Mouse (Mus musculus) adrenal gland (tissue): ENCODE measurements around the gene Trip6.

Experiments
- intact Hi-C: fragments of 180-260 bp; cut with DNase I; formaldehyde crosslinking; loops from one replicate; pipeline ENCODE4 v1.15.1; 2025

Trip6 gene

DNA sequence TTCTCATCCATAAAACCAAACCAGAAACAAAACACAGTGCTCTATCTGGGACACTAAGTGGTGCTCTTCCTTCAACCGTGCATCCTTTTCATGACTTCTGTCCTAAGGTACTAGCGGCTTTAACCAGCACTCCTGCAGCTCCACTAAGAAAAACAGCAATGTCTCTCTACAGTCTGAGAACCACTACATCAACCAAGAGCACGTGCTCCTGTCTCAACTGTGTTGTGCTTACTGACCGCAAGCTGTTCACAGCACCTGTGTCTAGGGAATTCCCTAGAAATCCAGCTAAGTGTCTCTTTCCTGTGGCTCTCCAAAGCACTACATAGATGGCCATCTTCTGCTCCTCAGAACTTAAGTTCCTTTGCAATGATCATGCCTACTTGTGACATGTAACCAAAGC is 9.4 kb downstream of the Trip6 start:
- intact Hi-C loops: no loop called here

DNA sequence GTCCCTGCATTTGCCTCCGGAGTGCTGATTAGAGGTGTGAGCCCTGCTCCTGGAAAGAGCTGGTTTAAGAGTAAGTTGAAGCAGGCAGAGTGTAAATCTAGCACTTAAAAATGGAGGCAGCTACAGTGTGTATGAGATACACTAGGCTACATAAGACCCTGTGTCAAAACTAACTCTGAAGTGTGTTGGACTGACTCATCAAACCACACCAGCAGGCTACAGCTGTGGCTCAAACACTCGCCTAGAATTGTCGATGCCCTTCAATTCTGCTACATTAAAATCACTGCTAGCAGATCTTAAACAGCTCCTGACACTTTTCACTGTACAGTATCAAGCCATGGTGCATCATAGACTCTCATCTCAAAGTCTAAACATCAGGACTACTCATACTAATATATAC is 10.0 kb downstream of the Trip6 start:
- intact Hi-C loops: no loop called here

DNA sequence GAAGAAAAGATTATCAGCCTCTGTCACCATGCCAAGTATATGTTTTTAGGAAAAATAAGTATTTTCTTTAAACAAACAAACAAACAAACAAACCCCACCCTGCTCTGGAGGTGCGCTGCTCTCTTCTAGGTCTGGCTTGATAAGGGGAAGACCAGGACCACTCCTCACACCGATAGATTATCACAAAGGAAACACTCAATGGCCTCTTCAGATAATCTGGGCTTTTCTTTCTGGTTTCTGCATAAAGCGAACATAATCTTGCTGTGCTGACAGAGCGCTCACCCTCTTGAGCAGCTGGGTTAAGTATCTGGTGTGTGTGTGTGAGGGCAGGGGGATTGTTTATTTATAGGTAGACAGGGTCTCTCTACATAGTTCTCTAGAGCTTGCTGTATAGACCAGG is 10.6 kb downstream of the Trip6 start:
- intact Hi-C loops: no loop called here

DNA sequence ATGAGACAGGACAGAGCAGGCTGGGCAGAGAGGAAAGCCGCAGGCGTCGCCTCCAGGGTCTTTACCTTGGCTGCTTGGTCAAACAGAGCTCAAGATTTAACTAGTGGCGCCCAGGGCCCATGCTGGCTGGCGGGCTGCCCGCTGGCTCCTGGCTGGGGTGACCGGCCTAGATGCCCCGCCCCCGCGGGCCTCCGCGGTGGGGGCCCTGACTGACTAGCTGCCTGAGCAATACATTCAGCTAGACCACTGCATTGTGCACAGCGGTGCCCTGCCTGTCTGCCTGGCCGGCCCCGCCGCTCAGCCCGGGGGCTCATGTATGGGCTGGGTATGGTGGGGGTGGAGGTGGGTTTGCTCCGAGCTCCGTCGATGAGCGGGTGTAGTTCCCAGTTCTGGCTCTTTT is 13.0 kb downstream of the Trip6 start:
- intact Hi-C loops: no loop called here

DNA sequence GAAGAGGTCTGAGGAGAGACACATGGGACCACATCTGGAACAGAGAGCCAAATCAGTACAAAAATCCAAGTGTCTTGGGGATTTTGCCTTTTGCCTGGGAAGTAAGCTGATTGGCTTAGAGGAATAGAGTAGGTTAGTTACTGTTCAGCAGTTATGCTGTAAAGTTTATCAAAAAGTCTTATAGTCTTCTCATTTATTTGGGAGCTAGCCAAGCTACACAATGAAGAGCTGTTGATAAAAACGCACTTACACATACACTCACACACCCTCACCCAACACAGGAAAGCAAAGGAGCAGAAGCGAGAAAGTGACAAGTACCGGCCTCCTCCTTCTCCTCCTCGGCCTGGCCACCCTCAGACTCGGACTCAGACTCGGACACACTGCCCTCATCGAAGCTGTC is 15.0 kb downstream of the Trip6 start:
- intact Hi-C loops: no loop called here

DNA sequence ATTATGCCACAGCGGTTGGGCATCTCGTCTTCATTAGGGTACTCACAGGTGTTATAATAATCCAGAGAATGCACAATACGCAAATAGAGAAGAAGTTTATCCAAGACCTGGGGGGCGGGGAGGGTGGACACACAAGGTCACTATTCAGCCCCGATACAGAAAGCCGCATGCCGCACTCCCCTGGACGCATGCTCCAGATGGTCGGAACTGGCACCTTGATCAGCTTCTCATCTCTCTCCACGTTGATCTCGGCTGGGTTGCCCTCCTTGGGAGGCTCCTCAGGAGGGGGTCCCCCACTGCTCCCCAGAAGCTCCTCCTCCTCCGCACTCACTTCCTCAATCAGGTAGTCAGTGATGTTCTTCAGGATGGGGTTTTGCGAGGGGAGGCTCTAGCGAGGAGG is 17.1 kb downstream of the Trip6 start:
- intact Hi-C loops: no loop called here

DNA sequence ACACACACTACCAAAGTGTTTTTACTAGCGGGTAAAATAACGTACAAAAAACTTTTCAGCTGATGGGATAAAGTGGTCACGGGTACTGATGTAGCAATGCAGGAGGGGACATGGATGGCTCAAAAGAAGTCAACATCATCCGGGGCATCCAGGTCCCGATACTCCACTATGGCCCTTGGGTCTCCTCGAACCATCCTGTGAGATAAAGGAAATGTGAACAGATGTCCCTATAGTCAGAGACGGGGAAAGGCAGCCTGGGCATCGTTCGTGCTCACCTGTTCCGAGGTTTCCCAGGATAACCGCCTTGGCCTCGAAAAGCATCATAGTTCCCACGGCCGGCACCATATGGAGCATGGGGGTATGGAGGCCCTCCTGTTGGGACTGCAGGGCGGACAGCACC is 18.5 kb downstream of the Trip6 start:
- intact Hi-C loops: no loop called here

DNA sequence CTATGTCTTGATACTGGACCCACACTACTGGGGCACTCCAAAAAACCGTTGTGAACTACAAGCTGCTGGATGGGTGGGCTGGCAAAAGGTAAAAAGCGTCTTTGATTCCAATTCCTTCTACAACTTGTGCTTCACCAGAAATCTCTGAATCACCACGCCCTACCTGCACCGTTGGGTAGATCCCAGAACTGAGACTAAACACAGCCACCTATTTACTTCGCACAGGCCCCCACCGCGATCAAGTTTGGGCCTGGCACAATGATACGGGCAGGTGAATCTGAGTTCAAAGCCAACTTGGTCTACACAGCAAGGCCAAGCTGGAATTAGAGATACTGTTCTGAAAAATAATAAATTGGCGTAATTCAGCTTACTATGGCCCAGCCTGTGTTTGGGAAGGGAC is 18.9 kb downstream of the Trip6 start:
- intact Hi-C loops: no loop called here

DNA sequence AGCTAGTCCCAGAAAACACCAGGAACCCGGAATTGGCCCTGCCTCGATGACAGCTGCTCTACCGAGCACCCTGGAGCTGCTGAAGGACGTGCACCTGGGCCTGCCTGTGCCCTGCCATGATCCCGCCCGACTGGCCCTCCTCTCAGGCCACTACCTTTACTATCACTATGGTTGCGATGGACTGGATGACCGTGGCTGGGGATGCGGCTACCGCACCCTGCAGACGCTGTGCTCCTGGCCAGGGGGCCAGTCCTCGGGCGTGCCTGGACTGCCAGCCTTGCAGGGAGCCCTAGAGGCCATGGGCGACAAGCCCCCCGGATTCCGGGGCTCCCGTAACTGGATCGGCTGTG is 19.5 kb downstream of the Trip6 start:
- intact Hi-C loops: loop anchor here (5.0 kb wide), 1 partner anchor 83 kb away; no protein-coding TSS in a partner anchor

DNA sequence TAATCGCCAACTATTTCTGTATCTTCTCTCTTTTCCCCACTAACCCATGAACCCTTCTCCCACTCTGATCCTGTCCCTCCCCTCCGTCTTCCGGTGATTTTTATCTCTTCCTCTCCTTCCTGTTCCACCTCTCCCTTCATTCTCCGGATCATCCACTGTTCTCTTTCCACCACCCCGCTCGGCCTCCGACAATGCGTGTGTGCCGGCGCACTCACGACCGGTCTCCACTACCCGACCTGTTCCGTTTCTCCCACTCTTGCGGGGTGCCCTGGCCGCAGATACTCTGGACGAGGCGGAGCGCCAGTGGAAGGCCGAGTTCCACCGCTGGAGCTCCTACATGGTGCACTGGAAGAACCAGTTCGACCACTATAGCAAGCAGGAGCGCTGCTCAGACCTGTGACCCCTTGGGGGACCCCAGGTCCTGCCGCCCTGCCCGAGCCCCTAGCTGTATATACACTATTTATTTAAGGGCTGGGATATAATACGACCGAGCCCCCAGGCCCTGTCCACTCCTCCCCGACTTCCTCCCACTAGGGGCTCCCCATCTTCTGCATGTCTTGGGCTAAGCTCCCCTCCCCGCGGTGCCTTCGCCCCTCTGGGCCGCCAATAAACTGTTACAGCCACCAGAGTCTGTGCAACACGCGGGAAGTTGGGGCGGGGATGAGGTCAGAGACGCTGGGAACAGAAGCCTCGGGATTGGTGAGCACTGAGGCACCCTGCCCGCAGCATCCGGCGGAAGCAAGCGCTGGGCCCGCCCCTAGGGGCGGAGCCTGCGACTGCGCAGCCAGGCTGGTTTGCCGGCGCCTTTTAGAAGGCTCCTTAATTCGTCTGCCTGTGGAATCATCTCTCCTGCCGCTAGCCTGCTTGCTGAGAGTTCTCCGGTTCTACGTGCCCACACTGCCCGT is 20.1 kb downstream of the Trip6 start, which contains the start of gene Ufsp1:
Ufsp1 (plus strand) TSS at position 791 of the 905 bp plus-strand sequence.
- intact Hi-C loops: loop anchor here (5.0 kb wide), 1 partner anchor 83 kb away; no protein-coding TSS in a partner anchor

DNA sequence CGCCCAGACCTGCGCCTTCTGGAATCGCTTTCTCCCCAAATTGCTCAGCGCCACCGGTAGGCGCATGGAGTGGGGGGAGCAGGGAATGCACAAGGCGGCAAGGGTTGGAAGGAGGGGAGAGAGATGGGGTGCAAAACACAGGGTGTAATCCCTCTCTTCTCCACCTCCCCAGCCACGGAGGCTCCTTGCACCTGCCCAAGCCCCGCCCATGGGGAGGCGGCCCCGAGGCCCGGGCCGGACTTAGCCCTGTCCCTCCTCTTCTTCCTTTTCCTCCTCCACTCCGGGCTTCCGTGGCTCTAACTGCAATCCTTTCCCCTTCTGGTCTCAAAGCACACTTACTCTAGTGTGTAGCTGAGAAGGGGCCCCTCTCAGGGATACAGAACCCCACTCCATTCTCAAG is 20.9 kb downstream of the Trip6 start:
- intact Hi-C loops: loop anchor here (5.0 kb wide), 1 partner anchor 84 kb away; no protein-coding TSS in a partner anchor

DNA sequence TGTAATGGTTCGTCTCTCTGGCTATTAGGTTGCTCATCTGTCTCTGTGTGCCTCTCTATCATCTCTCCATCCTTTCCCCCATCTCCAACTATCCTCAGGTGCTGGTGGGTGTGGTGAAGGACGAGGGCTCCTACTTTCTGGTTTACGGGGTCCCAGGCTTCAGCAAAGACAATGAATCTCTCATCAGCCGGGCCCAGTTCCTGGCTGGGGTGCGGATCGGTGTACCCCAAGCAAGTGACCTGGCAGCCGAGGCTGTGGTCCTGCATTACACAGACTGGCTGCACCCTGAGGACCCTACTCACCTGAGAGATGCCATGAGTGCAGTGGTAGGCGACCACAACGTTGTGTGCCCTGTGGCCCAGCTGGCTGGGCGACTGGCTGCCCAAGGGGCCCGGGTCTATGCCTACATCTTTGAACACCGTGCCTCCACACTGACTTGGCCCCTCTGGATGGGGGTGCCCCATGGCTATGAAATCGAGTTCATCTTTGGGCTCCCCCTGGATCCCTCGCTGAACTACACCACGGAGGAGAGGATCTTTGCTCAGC is 22.8 kb downstream of the Trip6 start:
- intact Hi-C loops: loop anchor here (5.0 kb wide), 1 partner anchor 86 kb away; no protein-coding TSS in a partner anchor

DNA sequence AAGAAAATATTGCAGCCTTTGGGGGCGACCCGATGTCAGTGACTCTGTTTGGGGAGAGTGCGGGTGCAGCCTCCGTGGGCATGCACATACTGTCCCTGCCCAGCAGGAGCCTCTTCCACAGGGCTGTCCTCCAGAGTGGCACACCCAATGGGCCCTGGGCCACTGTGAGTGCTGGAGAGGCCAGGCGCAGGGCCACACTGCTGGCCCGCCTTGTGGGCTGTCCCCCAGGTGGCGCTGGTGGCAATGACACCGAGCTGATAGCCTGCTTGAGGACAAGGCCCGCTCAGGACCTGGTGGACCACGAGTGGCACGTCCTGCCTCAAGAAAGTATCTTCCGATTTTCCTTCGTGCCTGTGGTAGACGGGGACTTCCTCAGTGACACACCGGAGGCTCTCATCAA is 23.5 kb downstream of the Trip6 start:
- intact Hi-C loops: loop anchor here (5.0 kb wide), 1 partner anchor 87 kb away; no protein-coding TSS in a partner anchor

DNA sequence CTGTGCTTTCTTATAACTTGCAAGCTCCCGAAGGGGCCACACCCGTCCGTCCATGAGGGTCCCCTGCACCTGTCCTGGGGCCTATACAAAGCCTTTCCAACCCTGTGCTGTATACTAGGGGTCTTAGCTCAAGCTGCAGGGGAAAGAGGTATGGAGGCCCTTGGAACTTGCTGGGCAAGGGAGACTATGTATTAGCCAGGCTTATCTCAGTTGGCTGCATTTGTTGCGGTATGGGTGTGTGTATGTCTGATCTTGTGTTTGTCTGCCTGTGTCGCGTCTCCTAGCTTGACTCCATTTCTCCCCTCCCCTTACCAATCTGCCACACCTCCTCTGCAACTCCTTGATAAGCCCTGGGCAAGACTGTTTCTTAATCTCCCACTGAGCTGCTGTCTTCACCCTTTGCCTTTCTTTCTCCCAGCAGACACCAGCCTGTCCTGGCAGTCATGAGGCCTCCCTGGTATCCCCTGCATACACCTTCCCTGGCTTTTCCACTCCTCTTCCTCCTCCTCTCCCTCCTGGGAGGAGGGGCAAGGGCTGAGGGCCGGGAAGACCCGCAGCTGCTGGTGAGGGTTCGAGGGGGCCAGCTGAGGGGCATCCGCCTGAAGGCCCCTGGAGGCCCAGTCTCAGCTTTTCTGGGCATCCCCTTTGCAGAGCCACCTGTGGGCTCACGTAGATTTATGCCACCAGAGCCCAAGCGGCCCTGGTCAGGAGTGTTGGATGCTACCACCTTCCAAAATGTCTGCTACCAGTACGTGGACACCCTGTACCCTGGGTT is 24.4 kb downstream of the Trip6 start:
- intact Hi-C loops: loop anchor here (5.0 kb wide), 1 partner anchor 88 kb away; no protein-coding TSS in a partner anchor

DNA sequence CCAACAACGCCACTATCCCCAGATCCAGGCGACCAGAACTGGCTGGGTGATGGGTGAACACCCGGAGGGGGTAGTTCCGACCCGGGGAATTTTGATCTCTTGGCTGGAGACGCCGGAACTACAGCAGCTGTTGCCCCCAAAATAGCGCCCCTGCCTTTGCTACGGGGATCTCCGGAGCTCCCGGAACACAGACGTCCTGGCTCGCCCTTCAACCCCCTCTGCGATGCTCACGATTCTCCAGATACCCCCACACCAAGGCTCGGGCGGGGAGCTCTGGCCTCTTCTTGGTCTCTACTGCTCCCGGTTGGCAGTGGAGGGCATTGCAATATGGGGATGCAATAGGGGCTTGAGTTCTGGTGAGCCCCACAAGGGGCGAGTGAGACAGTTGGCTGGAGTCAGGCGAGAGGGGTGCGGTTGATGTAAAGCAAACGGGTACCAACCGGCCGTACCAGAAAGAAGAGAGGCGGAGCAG is 25.2 kb downstream of the Trip6 start:
- intact Hi-C loops: no loop called here

DNA sequence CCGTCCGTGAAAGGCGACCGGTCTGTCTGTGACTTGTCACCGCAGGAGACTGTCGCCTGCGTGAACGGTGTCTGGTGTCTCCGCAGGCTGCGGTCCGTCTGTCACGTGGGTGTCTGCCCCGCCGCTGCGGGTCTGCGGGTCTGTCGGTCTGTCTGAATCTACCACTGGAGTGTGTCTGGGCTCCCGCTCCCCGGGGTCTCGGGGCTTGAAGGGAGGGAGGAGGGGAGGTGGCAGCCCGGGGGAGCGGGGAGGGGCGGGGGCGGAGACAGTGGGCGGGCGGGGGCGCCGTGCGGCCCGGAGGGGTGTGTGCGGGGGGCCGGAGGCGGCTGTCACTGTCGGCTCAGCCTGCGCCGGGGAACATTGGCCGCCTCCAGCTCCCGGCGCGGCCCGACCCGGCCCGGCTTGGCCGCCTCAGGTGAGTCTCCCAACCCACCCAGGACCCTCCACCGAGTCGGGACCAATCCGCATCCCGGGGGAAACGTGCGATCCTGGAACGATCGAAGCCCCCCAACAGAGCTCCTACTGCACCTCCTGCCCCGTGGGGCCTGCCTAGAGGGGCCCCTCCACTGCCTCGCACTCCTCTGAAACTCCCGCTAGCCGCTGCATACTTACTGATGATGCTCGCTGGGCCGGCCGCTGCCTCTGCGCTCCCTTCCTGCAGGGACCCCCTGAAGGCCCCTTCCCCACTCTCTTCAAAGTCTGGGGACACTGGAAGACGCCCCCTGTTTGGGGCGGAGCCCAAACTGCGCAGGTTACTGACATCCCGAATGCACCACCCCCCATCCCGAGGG is 26.1 kb downstream of the Trip6 start:
- intact Hi-C loops: loop anchor here (2.0 kb wide), 1 partner anchor 165 kb away; no protein-coding TSS in a partner anchor

DNA sequence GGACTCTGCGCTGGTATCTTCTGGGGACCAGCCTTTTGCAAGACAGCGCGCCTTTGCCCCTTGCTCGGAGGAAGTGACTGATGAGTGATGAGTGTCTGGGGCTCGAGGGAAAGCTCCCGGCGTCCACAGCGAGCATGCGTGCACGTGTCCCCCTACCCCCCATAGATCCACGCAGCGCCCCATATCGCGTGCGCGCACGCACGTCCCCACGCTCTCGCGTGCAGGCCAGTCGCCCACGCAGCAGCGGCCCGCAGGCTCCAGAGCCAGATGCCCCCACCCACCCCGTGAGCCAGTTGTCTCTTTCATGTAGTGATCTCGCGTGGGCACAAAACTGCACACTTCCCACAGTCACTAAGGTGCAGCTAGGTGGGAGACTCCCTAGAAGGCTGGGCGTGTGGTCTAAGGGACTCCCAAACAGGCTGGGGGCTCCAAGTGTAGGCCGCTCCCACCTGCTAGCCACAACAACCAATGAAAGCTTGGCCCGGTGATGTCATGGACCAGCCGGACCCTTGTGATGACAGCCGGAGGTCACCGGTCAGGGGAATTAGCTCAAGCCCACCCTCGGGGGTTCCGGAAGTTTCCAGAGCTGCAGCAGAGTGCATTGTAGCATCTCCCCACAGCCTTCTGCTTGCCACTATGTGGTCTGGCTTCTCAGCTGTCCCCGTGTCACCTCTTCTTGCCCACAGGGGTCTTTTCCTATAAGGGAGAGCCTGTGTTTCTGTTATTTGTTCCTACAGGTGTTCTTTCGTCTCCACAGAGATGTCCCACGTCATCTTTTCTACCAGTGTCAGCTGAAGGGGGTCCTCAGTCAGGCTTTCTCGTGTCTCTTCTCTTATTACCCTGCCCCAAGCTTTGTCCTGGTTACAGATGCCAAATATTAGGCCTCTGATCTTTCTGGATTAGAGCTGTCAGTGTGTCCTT is 26.9 kb downstream of the Trip6 start, which contains the start of gene Ache:
Ache (plus strand) TSS at position 488 of the 921 bp plus-strand sequence.
- intact Hi-C loops: loop anchor here (2.0 kb wide), 1 partner anchor 164 kb away; no protein-coding TSS in a partner anchor

DNA sequence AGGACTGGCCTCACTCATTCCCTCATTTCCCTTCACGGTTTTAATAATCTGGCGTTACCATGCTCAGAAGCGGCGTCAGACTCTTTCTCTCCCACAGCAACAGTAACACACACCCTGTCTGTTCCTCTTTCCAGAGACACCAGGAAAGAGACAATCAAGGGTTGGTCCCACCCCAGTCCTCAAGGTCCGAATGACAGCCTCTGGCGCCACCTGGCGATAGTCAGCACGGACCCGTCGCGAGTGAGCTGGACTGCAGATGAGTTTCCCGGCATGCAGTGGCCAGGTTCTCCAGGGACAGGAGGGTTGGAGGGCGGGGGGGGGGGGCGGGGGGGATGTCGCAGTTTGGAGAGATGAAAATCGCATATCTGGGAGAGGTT is 27.6 kb downstream of the Trip6 start:
- intact Hi-C loops: loop anchor here (1.0 to 2.0 kb wide), 2 partner anchors 155 to 164 kb away; no protein-coding TSS in a partner anchor

DNA sequence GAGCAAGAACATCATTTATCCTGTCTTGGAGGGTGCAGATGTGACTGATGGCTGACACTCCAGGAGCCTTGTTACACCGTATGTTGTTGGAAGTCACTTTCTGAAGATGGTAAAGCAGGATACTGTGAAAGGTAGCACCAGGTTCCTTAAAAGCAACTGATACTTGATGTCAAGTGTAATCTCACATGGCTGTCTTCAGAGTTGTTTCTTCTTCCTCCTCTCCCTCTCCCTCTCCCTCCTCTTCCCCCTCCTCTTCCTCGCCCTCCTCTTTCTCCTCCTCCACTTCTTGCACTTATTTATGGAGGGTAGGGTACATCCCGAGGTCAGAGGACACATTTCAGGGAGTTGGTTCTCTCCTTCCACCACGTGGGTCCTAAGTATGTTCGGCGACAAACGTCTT is 28.2 kb downstream of the Trip6 start:
- intact Hi-C loops: loop anchor here (1.0 to 2.0 kb wide), 2 partner anchors 155 to 163 kb away; no protein-coding TSS in a partner anchor
